Mouse (Mus musculus) retina, embryonic 14.5 days (tissue): ENCODE measurements at regions not wholly inside any gene's neighbourhood (a gene's known extent, or its start where the extent isn't known, plus 50 kb on each side); places are given as distances from the start of the nearest gene placed in this dataset.
A peak's percentile ranks its signal among the peaks of the same experiment; 100 is the strongest.

Source experiments
- DNase-seq: peaks from one replicate; pipeline ENCODE4 v3.0.0-alpha.2; 2015; ENCODE audit warnings: low spot score

- DNase-seq: no peak
These were observed 117.3 kb downstream of the Tmsb4x start for GRCm38 (mm10) chrX:167091841-167092240.

- peak; percentile 2 for DNase-seq
These were observed 120.2 kb downstream of the Tmsb4x start for GRCm38 (mm10) chrX:167088930-167089329.

- DNase-seq: no peak
These were observed 120.7 kb downstream of the Tmsb4x start for GRCm38 (mm10) chrX:167088438-167088837.

GRCm38 (mm10) chrX:167080821-167081220 is 128.3 kb downstream of the Tmsb4x start:
- no peak for DNase-seq

GRCm38 (mm10) chrX:167069075-167069474 is 140.0 kb downstream of the Tmsb4x start:
- DNase-seq: no peak

DNA sequence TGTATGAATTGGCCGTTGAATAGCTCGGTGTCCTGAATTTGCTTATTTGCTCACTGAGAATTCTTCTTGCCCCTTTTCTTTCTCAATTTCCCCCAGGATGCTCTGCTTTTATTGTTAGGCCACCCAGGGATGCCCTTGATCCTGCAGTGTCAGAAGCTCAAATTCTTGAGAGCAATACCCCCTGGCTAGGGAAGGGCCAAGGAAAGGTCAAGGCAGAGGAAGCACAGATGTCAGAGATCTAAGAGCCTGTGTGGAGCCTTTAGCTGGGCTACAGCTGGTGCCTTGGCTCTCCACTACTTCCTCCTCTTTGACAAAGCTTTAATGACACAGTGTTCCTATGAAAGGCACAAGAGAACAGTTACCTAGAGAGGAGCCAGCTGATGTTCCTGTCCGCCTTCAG is 141.2 kb downstream of the Tmsb4x start:
- no peak for DNase-seq

GRCm38 (mm10) chrX:167063881-167064280 is 145.2 kb downstream of the Tmsb4x start:
- no peak for DNase-seq

GRCm38 (mm10) chrX:167052456-167052855 is 156.7 kb downstream of the Tmsb4x start:
- no peak for DNase-seq

DNA sequence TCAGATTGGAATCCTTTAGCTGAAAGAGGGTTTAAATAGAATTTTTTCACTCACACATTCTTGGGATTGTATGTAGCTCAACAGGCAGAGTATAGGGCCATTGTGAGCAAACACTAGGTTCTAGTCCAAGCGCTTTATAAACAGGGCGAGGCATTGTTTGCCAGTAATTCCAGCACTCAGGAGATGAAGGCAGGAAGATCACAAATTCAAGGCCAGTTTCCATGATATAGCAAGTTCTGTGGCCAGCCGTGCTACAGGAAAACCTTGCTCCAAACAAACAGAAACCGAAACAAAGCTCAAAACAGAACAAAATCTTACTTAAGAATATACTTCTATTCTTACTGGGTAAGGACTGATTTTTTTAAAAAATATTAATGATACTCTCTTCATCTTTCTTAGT is 159.0 kb downstream of the Tmsb4x start:
- DNase-seq: no peak

DNA sequence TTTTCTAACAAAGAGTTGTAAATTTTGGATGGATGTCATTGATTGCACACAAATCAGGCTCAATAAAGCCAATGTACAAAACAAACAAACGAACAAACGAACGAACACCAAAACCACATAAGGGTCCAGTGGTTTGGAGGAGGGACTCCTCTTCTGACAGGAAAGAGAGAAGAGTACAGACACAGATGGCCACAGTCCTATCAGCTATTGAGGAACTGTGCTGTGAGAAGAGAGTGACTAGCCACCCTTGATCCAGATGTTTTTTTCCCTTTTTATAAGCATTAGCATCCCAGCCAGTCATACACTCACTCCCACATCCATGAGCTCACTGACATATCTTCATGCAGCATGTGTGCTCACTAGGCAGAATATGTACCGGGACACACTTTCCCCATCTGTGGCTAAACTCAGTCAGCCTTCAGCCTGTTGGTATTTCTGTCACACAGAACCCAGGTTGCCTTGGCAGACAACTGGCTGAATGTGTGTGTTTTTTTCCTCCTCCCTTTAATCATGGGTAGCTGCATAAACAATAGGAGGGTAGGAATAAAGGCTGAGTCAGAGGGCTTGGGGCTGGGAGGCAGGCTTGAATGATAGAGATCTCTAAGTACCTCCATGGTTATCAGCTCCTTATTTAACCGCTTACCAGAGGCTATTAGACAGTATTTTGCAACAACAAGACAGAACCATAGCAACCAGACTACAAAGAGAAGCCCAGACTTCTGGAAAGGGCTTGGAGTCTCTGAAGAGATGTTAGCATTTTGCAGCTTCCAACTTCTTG is 159.7 kb downstream of the Tmsb4x start:
- no peak for DNase-seq

- DNase-seq: no peak
These were observed 171.1 kb downstream of the Tmsb4x start for GRCm38 (mm10) chrX:167037971-167038370.

DNA sequence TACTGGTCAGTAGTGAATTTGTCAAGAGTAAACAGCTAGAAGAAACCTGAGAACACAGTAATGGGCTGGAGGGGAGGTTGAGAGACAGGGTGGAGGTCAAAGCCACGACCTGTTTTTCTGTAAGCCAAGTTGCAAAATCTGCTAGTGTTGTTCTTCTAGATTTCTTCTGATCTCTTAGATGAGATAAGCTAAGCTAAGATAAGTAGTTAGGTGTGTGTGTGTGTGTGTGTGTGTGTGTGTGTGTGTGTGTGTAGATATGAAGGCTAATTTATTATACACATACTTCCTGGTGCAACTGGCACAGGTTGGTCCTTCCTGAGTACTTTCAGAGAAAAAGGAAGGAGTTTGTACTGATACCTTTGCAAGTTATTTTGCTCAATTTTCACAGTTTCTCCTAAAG is 172.8 kb downstream of the Tmsb4x start:
- DNase-seq: no peak

DNA sequence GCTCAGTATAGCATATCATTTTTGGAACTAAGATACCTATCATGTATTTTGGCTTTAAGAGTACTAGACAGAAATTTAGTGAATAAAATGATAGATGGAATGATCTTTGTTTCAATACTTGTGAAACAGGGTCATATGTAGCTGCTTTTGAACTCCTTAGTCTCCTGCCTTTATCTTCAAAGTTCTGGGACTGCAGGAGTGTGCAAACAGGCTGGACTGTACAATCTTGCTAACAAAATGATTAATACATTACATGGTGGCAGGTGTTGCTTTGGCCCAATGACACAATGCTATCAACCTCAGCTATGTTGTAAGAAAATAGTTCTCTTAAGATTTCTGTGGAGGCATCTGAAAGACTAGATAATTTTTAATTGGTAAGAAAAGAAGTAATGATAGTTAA is 173.5 kb downstream of the Tmsb4x start:
- no peak for DNase-seq

GRCm38 (mm10) chrX:167033091-167033490 is 176.0 kb downstream of the Tmsb4x start:
- no peak for DNase-seq

- no peak for DNase-seq
These were observed 176.5 kb downstream of the Tmsb4x start for GRCm38 (mm10) chrX:167032586-167032985.

DNA sequence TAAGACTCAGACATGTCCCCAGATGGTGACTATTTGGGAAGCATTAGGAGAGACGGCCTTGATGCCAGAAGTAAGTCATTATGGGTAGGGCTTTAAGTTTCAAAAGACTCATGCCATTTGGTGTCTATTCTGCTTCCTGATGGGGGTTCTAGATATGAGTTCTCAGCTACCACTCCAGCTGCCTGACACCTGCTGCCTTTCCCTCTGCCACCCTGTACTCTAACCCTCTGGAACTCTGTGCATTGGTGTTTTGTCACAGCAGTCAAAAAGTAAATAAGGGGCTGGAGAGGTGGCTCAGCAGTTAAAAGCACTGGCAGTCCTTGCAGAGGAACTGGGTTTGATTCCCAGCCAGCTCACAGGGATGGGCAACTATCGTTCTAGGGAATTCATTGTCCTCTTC is 177.6 kb downstream of the Tmsb4x start:
- DNase-seq: no peak

DNA sequence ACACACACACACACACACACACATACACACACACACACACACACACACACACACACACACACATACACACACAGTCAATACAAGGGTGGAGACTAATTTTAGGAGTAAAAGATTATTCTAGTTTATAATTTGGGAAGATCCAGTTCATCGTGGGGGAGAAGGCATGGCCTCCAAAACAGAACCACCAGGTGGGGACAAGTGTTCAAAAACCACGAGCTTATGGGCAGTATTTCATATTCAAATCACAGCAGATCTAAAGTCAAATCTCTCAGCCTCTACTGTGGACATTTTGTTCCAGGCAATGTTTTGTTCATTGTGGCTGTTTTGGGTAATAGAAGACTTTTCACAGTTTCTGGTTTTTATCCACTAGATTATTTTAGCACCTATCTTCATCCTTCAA is 193.5 kb downstream of the Tmsb4x start:
- DNase-seq: no peak

GRCm38 (mm10) chrX:167014322-167014721 is 194.8 kb downstream of the Tmsb4x start:
- DNase-seq: no peak

DNA sequence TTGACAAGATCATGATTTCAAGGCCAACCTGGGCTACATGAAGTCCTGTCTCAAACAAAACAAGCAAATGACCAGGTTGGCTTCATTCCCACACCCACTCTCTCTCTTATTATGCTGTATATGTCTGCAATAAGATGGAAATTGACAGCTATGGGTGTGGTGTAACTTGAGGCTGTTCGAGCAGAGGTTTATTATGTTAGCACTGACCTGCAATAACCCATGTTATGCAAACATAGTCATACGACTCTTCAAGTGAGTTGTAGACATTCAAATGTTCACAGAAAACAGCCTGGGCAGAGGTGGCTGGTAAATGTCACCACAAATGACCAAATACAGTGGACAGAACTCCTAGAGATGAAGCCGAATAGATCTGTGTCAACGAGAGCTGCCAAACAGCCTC is 196.2 kb downstream of the Tmsb4x start:
- DNase-seq: no peak

GRCm38 (mm10) chrX:167011977-167012542 is 197.1 kb downstream of the Tmsb4x start:
- DNase-seq: no peak

- DNase-seq: no peak
These were observed 213.3 kb downstream of the Tmsb4x start for GRCm38 (mm10) chrX:166995855-166996254.

- DNase-seq: no peak
These were observed 228.1 kb downstream of the Tmsb4x start for GRCm38 (mm10) chrX:166981003-166981402.

GRCm38 (mm10) chrX:166980504-166980903 is 228.6 kb downstream of the Tmsb4x start:
- DNase-seq: no peak

DNA sequence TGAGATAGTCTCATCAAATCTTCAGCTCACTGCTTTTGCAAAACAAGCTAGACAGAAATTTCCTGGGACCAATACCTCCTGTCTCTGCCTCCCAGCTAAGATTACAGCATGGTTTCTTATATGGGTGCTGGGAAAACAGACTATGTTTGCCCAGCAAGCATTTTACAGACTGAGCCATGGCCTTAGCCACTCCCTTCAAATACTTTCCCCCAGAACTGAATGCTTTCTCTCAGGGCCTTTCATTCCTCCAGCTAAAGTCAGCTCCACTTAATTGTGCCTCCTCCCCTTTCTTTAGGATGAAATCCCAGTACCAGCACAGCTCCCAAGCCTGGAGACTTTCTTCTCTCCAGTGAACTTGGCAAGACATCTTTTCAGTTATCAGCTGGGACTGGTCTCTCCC is 232.1 kb downstream of the Tmsb4x start:
- DNase-seq: no peak
